Mouse (Mus musculus) cerebellum, adult 11 months (tissue): ENCODE measurements around the gene Stat4.
A peak's percentile ranks its signal among the peaks of the same experiment; 100 is the strongest.

Source experiments
- DNase-seq: peaks from one replicate; pipeline ENCODE4 v3.0.0; 2022

The Stat4 gene

DNA sequence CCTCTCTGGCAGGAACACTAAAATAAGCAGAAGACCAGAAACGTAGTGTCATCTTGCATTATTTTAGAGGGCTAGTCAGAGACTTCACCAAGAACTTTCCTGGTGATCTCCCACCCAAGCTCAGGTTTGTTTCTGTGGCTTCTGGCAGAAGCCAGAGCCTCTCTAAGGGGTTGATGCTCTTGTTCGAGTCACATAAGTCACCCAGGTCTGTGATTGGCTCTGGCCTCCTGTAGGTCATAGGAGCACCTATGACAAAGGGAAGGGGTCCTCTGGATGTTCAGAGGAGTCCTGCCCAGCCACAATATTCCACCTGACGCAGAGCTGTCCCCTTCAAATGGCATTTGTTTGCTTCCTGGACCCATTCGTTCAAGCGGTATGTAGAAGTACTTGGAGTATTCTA, at the start of gene Stat4:
Gene Stat4 (plus strand): TSS at position 301 of the 400 bp plus-strand sequence.
- DNase-seq, result no peak

DNA sequence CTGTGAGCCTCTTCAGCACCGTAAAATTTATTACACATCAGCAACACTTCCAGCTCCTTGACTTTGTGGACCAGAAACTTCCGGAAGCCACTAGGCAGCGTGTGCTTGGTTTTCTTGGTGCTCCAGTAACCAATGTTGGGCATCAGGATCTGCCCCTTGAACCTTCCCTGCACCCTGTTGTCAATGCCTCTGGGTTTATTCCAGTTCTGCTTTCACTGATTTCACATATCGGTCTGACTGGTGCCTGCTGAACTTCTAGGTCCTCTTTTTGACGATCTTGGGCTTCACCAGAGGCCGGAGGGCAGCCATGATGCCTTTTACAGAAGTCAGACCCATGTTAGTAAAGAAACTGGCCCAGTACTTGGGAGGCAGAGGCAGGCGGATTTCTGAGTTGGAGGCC, 48.6 kb upstream of the Stat4 start:
- no peak for DNase-seq

DNA sequence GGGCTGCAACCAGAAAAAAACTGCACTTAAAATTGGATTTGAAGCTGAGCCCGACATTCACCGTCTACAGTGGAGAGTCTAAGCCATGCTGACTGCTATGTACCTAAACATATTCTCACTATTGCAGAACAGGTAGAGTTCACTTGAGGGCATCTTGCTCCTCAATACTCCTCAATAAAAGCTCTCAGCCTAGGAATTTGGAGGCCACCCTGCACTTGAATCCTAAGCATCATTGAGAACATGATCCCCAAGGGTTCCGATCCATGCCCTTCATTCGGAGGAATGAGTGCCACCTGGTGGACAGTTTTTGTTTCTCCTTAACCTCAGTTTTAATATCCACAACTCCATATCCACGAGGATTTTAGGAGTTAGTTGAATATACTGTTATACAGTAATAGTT, 42.2 kb upstream of the Stat4 start:
- peak; percentile 12 for DNase-seq

DNA sequence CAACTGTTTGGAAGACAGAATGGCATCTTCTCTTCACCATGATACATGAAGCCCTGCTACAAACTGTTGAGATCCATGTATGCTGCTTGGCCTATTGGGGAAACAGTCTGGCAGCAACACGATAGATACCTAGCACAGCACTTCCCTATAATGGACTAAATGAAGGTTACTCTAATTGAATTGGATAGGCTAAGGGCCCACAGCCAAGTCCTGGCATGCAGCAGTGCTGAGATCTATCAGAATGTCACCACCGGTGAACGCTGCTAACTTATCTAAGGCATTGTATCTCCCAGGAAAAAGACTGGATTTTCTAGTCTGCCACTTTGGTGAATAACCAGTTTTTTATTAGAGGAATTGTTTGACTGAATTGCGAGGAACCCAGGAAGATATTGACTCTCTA, 39.8 kb upstream of the Stat4 start:
- no peak for DNase-seq

DNA sequence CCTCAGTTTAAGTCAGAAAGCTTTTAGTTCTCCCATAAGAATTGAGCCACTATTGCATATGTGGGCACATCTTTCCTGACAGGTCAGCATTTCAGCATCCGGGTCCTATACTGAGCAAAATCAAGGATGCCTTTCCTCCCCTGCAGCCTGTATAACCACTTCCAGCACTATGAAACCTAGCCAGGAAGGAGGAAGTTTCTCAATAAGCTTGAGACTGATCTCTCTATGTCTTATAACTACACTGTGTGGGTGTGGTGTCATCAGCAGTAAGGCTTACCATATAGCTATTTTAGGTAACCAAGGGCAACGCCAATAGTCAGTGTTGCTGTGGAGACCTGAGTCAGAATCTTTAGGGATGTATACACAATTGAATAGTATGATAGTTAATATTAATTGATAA, 22.3 kb upstream of the Stat4 start:
- DNase-seq, result no peak

DNA sequence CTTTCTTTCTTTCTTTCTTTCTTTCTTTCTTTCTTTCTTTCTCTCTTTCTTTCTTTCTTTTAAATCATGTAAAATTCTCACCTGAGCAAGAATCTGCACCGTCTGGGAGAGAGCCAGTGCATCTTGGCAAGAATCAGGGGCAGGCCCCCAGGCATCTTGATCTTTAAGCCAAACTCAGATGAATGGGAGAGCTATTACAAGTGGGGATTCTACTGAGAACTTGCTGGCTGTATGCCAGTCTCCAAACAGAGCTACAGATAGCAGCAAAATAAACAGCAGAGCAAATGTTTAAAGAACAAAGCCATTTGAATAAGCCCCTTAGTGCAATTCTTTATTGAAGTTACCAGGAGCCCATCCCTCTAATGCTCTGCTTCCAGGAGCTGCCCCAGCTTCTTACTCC, 18.0 kb upstream of the Stat4 start:
- peak; percentile 14 for DNase-seq

DNA sequence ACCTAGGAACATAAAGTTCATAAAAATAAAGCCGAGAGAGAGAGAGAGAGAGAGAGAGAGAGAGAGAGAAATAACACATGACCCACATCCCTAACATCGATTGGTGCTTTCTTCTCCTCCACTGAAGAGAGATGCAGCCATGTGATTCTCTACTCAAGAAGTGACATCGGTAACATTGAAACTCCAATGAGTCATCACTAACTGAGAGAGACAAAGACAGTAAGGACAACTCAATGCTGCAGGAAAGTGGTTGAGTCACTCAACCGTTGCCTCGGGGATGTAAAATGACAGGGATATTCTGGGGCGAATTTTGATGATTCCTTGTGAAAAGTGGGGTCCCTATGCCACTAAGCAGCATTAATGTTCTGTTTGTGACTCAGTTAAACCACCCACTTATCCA, 16.8 kb upstream of the Stat4 start:
- DNase-seq, result no peak

DNA sequence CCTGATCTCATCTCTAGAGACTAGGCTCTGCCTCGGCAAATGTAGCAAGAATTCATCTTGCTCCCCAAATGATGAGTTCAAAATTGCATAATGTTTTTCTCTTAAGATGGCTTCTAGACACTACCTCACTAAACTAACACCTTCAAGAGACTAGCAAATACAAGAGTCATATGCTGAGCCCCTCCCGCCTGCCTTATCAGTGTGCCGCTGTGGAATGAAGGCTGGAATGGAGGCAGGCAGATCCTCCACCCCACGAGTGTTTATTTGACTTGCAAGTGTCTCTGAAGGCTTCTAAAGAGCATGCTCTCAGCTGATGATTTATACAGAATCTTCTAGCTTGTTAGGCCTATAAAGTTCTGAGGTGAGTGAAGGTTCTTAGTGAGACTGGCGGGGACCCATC, 11.4 kb upstream of the Stat4 start:
- DNase-seq, result no peak

DNA sequence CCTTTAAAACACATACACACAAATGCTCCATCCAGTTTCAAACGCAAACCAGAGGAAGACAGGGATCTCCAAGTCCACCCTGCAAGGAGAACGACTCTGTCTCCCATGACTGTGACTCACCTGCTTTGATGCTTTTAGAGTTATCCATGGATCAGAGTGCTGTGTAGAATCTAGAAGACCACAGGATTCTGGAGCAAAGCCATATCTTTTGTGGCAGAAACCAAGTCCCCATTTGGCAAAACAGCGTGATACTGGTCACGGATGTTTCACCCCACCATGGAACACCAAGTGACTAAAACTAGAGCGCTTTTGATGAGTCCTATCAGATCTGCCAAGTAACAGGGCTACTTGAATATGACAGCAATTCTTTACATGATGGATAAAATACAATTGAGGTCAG, 7.9 kb upstream of the Stat4 start:
- DNase-seq, result peak; percentile 41

DNA sequence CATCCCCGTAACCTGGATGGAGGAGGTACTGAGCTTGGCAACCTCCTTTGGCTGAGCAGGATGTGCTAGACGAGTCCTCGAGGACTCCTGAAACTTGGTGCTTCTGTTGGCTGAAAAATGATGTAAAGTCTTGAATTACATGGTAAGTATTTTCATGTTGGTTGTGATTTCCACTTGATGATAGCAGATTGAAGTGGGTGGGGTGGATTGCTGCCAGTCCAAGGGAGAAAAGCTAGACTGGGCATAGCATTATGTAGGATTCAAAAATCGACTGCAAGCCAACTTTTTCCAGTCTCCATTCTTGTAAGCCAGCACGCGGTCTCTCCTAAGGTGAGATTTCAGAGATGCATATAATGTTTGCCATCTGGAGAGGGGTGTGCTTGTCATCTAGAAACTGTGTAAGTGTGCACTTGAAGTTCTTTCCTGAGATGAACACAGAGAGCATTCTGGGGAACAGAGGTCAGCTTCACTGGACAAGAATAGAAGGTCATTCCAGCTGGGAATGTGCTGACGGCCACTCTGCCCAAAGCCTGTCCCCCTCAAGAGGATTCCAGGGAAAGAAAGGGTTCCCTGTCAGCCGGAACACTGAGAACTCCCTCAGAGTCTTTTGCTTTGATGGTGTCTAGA, 5.1 kb downstream of the Stat4 start:
- no peak for DNase-seq

DNA sequence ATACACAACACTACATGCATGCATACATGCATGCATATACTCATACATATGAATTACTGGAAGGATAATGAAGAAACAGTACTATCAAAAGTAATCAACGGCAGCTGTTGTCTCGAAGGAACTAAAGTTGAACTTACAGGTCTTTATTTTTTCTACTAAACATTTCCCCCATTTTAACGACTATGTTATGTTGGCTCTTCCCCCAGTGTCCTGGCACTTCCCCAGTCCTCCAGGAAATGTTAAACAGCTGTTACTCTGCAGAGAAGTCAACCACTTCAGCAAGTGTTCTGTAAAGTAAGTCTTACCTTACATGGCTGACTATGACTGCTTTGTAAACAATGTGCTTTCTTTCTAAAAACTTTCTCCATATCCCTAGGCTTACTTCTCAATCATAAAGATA, 9.1 kb downstream of the Stat4 start:
- no peak for DNase-seq

DNA sequence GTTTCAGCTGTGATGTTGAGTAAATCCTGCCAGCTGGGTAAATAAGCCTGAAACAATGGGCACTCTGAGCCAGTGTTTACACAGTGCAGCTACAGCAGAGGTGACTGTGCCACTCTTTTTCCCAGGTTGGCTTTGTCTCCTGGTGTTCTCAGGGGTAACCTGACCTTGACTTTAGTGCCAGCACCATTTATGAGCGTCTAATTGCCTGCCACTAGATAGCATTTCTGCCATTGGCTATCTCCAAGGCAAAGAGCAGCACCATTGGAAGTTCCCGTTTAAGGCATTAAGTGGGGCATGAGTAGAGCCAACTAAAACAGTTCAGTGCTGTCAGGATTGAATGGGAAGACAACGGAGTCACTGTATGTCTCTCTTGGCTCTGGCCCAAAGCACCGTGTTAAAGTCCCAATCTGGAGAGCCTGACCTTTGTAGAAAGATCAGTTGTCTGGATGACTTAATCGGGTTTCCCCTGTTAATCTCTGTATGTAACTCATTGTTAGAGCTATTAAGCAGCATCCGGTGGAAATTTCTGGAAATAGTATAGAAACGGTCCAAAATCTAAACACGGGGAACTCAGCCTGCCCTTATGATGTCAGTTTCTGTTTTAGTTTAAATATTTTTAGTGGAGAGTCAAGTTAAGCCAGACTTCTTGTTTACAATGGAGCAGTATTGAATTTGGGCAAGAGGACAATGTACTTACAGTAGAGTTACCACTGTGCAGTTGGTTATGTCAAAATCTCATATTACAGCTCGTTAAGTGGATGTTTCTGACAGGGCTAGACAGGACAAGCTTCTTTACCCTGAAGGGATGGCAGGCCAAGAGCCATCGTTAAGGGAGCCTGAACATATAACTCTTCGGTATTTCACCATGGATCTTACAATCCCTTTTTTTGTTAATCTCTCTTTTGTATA, 10.1 kb downstream of the Stat4 start:
- no peak for DNase-seq

DNA sequence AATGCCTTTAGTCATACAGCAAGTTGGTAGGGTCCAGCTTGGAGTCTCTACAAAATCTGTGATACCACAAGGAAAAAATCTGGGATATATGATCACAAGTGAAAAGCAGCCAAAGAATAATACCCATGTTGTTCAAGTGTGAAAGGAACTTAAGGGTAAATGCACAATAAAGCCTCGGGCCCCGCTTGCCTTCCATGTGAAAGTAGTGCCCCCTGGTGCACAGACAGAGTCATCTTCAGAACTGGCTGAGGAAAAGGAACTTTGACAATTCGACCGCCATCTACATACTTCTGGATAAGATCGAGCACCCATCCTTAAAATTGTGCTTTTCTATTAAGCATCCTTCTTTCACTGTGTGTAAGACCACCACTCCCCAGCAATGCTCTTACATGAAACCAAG, 11.6 kb downstream of the Stat4 start:
- peak; percentile 17 for DNase-seq

DNA sequence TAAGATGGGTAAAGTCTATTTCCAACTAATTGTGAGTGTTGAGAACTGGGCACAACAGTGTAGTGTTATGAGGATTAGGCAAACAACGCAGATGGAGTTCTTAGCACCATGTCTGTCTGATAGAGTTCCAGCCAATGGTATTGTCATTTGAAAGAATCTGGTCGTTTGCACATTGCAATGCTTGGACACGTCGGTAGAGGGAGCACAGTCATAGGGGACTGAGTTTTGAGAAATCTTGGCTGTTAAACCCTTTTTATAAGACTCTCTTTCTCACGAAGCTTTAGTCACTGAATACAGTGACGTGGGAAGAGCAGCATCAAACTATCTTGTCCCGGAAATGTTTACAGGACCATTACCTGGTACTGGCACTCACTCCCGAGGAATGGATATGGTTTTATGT, 17.1 kb downstream of the Stat4 start:
- peak; percentile 30 for DNase-seq

DNA sequence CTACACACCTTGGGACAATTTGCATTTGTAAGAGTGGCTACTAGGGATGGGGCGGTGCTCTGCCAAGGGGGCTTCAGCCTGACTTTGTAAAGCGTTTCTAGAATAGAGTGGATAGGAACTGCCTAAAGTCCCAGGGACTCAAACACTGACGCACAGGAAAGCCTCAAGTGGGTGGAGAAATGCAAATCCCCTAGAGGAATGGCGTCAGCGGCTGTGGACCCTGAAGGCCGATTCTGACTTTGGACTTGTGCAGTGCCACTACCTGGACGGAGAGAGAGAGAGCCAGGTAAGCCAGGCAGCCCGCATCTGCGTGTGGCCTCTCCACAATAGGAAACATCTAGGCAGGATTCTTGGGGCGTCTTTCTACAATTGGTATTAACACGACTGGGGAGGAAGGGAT, 21.5 kb downstream of the Stat4 start:
- DNase-seq, result no peak

DNA sequence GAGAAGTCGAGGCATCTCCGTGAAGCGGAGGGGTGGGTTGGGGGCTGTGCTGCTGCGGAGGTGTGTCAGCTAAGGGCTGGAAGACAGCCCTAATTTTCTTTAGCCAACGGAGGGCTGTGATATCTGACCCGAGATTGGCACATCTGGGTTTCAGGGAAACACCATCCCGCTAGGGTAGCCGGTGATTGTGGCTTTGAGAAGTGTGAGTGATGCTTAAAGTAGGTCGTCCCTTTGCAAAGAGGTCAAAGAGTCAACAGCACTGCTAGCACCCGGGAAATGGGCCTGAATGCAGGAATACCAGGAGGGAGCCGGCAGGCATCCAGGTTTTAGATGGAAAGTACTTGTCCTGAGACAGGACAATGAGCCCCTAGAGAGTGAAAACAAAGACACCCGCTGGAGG, 22.0 kb downstream of the Stat4 start:
- no peak for DNase-seq

DNA sequence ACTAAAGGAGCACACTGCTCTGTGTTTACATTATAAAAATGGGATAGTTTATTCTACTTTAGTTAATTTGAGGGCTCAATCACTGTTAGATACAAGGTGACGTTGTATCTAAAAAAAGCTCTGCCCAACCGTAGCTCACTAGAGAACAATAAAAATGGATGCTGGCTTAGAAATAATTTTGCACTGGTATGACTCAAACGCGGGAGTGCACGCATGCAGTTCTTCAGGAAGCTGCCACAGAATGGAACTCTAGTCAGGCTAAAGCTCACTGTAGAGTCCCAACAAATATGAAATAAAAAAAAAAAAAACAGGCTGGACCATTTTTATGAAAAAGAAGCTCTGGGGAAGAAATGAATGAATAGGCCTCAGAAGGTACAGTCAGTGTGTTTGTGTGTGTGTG, 23.8 kb downstream of the Stat4 start:
- no peak for DNase-seq

DNA sequence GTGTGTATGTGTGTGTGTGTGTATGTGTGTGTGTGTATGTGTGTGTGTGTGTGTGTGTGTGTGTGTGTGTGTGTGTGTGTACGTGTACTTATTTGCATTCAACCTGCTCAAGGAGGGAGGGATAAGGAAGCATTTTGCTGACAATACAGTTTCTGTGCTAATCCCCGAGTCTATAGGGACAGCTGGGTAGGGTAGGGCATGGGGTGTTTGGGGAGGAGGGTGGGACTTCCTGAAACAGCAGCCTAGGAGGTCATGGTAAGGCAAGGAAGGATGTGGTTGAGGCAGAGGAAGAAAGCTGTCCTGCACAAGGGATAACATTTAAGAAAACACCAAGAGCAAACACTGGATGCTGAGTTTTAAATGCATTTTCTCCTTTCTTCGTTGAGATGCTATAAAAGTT, 24.3 kb downstream of the Stat4 start:
- no peak for DNase-seq

DNA sequence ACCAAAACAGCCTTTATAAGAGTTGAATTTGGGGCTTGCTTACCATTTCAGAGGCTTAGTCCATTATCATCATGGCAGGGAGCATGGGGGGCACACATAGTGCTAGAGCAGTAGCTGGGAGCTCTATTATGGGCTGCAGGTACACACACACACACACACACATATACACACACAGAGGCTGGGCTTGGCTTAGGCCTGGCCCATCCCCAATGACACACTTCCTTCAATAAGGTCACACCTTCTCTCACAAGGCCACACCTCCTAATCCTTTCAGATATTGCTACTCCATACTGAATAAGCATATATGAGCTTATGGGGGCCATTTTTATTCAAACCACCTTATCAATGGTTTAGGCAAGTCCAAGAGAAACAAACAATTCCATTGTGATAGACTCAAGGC, 25.3 kb downstream of the Stat4 start:
- DNase-seq, result no peak

DNA sequence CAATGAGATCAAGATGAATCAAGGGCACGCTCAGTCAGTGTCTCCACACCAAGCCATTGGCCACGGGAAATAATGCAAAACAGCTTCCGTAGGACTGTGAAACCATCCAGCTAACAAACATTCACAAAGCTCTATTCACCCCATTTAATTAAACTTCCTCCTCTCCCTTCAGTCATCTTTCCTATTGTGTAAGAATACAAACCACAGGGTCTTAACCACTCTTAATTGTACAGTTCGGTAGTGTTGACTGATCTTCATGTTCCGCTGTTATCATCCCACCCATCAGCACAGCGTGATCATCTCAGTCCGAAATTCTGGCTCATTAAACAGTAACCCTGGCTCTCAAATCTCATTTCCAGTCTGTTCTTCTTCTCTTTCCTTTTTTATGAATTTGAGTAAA, 25.8 kb downstream of the Stat4 start:
- DNase-seq, result no peak

DNA sequence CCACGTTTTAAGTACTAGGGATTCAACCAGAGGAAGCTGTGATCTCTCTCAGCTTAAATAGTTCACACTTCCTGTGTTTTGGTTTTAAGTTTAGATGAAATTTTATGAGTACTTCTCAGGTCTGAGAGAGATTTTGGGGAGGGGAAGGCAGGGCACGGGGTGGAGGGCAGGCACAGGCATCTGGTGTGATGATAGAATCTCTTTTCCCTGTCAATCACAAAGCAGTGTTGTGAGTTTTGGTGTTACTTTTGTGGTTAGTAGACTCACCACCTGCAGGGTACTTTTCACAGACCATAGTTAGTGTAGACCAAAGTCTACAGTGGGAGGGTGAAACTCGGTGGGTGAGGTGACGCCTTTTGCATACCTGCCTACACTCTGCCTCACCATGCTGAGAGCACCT, 32.7 kb downstream of the Stat4 start:
- no peak for DNase-seq

DNA sequence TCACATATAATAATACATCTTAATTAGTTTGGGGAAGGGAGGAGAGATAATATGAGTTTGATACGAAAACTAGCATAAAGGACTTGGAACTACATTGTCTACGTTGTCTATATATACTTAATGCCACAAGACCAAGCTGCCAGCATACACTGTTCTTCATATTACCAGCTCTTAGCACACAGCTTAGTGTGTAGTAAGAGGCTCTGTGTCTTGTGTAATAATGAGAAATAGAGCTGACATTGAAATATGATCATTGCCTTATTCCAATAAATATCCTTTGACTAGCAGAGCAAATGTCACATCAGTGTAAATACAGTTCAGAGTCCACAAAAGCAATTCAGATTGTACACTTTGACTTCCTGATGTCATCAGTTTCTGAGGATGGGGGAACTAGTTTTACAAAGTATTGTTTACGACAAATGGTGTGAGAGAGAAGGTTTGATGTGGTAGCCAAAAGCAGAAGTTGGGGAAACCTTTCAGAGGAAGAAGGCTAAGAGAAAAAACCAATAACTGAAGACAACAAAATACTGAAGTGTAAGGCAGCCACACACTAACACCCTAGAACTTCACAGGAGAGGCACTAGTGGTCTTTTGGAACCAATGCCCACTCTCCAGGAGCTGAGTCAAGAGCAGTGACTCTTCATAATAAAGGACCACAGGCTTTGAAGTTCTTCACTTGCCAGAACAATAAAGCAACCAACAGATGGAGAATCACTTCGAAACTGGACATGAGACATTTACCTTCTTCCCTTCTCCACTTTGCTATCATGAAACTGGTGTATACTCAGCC, 35.2 kb downstream of the Stat4 start:
- DNase-seq, result no peak

DNA sequence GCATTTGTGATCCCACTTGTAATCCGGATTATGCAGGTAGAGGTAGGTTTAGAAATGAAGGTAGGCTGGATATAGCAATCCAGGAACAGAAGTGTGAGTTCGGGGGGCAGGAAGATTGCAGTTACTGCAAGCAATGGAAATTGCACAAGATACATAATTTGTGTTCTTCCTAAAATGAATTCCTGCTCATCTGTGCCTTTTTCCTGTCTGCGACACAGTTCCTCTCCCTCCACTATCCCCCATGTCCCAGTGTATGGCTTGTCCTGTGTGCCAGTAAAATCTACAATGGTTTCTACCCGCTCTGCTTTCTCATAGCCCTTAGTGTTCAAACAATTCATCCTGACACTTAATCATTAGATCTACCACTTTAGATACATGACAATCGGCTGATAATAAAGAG, 41.7 kb downstream of the Stat4 start:
- no peak for DNase-seq
